Mouse (Mus musculus): ENCODE measurements around the gene Lrrc3c.

DNA sequence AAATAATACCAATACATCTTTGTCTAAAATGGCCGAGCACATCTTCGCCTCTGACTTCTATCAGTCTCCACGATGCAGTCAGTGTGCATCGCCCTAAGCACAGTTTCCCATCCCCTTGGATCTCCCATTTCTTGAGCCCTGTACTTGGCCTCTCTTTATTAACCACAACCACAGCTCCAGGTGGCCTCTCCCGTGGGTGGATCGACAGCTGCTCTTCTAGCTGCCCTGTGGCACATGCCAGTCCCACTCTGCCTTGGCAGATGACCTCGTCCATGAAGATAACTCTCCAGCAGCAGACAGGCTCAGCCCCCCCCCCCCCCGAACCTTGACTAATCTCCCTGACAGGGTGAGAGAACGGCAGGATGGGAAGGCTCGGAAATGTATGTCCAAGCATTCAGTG lies 2.6 kb upstream of the Lrrc3c start:
- no peak for TF ChIP-seq CTCF (IDR thresholded peaks at IDR 0.05)
- TF ChIP-seq POLR2A (IDR thresholded peaks at IDR 0.05; ENCODE audit: insufficient read depth, low read depth, low read length) = no peak
